Mouse (Mus musculus): ENCODE data around the gene Speg.

Gene Speg

GRCm38 (mm10) chr1:75365510-75366137 is 9.5 kb upstream of the Speg start:
- no peak for DNase-seq

- no peak for DNase-seq
These were observed 5.6 kb upstream of the Speg start for GRCm38 (mm10) chr1:75369360-75369983.

- no peak for DNase-seq
These were observed 5.0 kb upstream of the Speg start for GRCm38 (mm10) chr1:75369984-75370660.

- no peak for DNase-seq
These were observed 3.6 kb upstream of the Speg start for GRCm38 (mm10) chr1:75371317-75372095.

GRCm38 (mm10) chr1:75372450-75372849 is 2.6 kb upstream of the Speg start:
- DNase-seq = no peak

- DNase-seq = no peak
These were observed 1.8 kb upstream of the Speg start for GRCm38 (mm10) chr1:75373276-75373675.

- DNase-seq = no peak
These were observed 4.1 kb downstream of the Speg start for GRCm38 (mm10) chr1:75379196-75379595.

- no peak for DNase-seq
These were observed 4.8 kb downstream of the Speg start for GRCm38 (mm10) chr1:75379931-75380330.

GRCm38 (mm10) chr1:75380951-75381350 is 5.9 kb downstream of the Speg start:
- no peak for DNase-seq

- DNase-seq = no peak
These were observed 6.6 kb downstream of the Speg start for GRCm38 (mm10) chr1:75381482-75382355.

GRCm38 (mm10) chr1:75382356-75383071 is 7.4 kb downstream of the Speg start:
- DNase-seq = no peak

- DNase-seq = no peak
These were observed 9.5 kb downstream of the Speg start for GRCm38 (mm10) chr1:75384470-75385141.

- no peak for DNase-seq
These were observed 10.1 kb downstream of the Speg start for GRCm38 (mm10) chr1:75385142-75385730.

GRCm38 (mm10) chr1:75386149-75386548 is 11.1 kb downstream of the Speg start:
- DNase-seq = no peak

- no peak for DNase-seq
These were observed 12.4 kb downstream of the Speg start for GRCm38 (mm10) chr1:75387469-75387928.

- DNase-seq = no peak
These were observed 13.1 kb downstream of the Speg start for GRCm38 (mm10) chr1:75387929-75388897.

GRCm38 (mm10) chr1:75388898-75389515 is 13.9 kb downstream of the Speg start:
- DNase-seq = no peak

- DNase-seq = no peak
These were observed 18.0 kb downstream of the Speg start for GRCm38 (mm10) chr1:75393139-75393538.

GRCm38 (mm10) chr1:75393846-75394245 is 18.7 kb downstream of the Speg start:
- no peak for DNase-seq
